Mouse (Mus musculus) myocyte (in vitro differentiated cells): ENCODE data around the gene Brd3. TPM values are rescaled to one million over a fixed set of nuclear protein-coding genes. Genes with fewer than 3 reads are reported as not detected.

Source experiments
- H3K27me3 ChIP-seq: one replicate; pipeline ENCODE4 v1.6.1; 2011; ENCODE audit not compliant: control insufficient read depth, insufficient read depth, insufficient read length
- H3K36me3 ChIP-seq: one replicate; pipeline ENCODE4 v1.6.1; 2011; ENCODE audit not compliant: control insufficient read depth, insufficient read depth
- H3K4me2 ChIP-seq: one replicate; pipeline ENCODE4 v1.6.1; 2011; ENCODE audit warnings: low read depth, control low read depth
- H3K4me3 ChIP-seq: one replicate; pipeline ENCODE4 v1.5.1; 2011; ENCODE audit warnings: mild to moderate bottlenecking, control low read depth, moderate library complexity
- H3K79me2 ChIP-seq: one replicate; pipeline ENCODE4 v1.6.1; 2011; ENCODE audit not compliant: control insufficient read depth, insufficient read depth
- H3ac ChIP-seq: one replicate; pipeline ENCODE4 v1.6.1; 2011; ENCODE audit not compliant: control insufficient read depth, insufficient read length
- CEBPB ChIP-seq: IDR thresholded peaks from 2 replicates; pipeline ENCODE4 v1.6.1; 2011; ENCODE audit warnings: mild to moderate bottlenecking, moderate library complexity; ENCODE audit not compliant: poor library complexity, insufficient read depth, severe bottlenecking
- E2F4 ChIP-seq: IDR thresholded peaks from one replicate; pipeline ENCODE4 v1.6.1; 2011; ENCODE audit warnings: mild to moderate bottlenecking, control low read depth, moderate library complexity; ENCODE audit not compliant: insufficient read depth
- MAX ChIP-seq: IDR thresholded peaks from one replicate; pipeline ENCODE4 v1.6.1; 2011; ENCODE audit warnings: low read depth, mild to moderate bottlenecking, control low read depth
- MYOD1 ChIP-seq, 3 experiments: IDR thresholded peaks; one replicate each; pipeline ENCODE4 v1.6.1; 2011; ENCODE audit warnings: control low read depth in 2 of 3, low read depth in 2 of 3, mild to moderate bottlenecking in 2 of 3, moderate library complexity in 1 of 3; ENCODE audit not compliant: insufficient read length in 2 of 3, control insufficient read depth in 1 of 3
- MYOG ChIP-seq, 3 experiments: IDR thresholded peaks; one replicate each; pipeline ENCODE4 v1.6.1; 2011; ENCODE audit warnings: control low read depth in 2 of 3, low read depth in 2 of 3, mild to moderate bottlenecking in 2 of 3; ENCODE audit not compliant: insufficient read length in 2 of 3, control insufficient read depth in 1 of 3, insufficient read depth in 1 of 3
- POLR2A ChIP-seq: IDR thresholded peaks from one replicate; pipeline ENCODE4 v1.6.1; 2011; ENCODE audit warnings: low read depth, mild to moderate bottlenecking, control low read depth, moderate library complexity; ENCODE audit not compliant: insufficient read length
- POLR2AphosphoS2 ChIP-seq: IDR thresholded peaks from one replicate; pipeline ENCODE4 v1.6.1; 2011; ENCODE audit warnings: low read depth, control low read depth; ENCODE audit not compliant: insufficient read length
- REST ChIP-seq: IDR thresholded peaks from one replicate; pipeline ENCODE4 v1.6.1; 2011; ENCODE audit warnings: mild to moderate bottlenecking, control low read depth, moderate library complexity; ENCODE audit not compliant: insufficient read depth, insufficient read length
- SRF ChIP-seq: IDR thresholded peaks from one replicate; pipeline ENCODE4 v1.6.1; 2011; ENCODE audit warnings: low read depth; ENCODE audit not compliant: control insufficient read depth, insufficient read length
- TCF12 ChIP-seq: IDR thresholded peaks from one replicate; pipeline ENCODE4 v1.6.1; 2011; ENCODE audit warnings: mild to moderate bottlenecking, control low read depth; ENCODE audit not compliant: poor library complexity, insufficient read depth, severe bottlenecking
- TCF3 ChIP-seq: IDR thresholded peaks from one replicate; pipeline ENCODE4 v1.6.1; 2011; ENCODE audit warnings: low read depth, control low read depth; ENCODE audit not compliant: insufficient read length
- USF1 ChIP-seq: IDR thresholded peaks from one replicate; pipeline ENCODE4 v1.6.1; 2011; ENCODE audit warnings: low read depth, mild to moderate bottlenecking, control low read depth, moderate library complexity
- polyA plus RNA-seq: library from polyadenylated mRNA; unstranded; fragments of >200 nt; fragmentation: generic; extraction: Trizol; gene quantifications from one replicate; pipeline ENCODE4 v1.2.1, GENCODE M21; 2012; ENCODE audit warnings: missing spikeins

Gene Brd3
- polyA plus RNA-seq, 1 experiment: 26.8 TPM

DNA sequence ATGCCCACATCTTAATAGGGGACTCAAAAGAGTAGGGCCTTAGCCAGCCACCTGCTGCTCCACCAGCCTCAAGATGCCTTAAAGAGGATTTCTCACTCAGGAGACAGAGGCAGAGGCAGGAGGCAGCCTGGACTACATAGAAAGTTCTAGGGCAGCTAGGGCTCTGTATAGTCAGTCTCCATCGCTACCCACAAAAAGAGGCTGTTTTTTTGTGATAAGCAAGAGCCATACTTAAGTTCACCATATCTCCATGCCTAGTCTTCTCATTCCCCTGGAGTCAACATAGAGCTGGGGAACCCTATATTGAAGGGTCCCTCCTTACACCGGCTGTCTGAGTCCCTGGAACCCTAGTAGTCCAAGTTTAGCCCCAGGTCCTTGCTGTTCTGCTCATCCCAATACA, 36.9 kb downstream of the Brd3 start:
- no peak overlapping the region for H3ac ChIP-seq
- H3K79me2 ChIP-seq: peaks cover 92% of the 10 kb centered on the region
- no peak overlapping the region for H3K4me3 ChIP-seq
- peaks cover 8% of the 10 kb centered on the region for H3K36me3 ChIP-seq
- no peaks in the 10 kb centered on the region for H3K27me3 ChIP-seq
- peak overlapping the region; percentile 43 for H3K4me2 ChIP-seq
- TF ChIP-seq MYOG (IDR thresholded peaks at IDR 0.05; ENCODE audit: control insufficient read depth in 1 of 3, insufficient read depth in 1 of 3, insufficient read length in 2 of 3, low read depth in 2 of 3): no peak
- no peak for TF ChIP-seq USF1
- TF ChIP-seq TCF3: no peak
- no peak for TF ChIP-seq MAX
- TF ChIP-seq MYOD1 (IDR thresholded peaks at IDR 0.05; ENCODE audit: control insufficient read depth in 1 of 3, insufficient read length in 2 of 3, low read depth in 2 of 3): no peak
- no peak for TF ChIP-seq POLR2AphosphoS2

DNA sequence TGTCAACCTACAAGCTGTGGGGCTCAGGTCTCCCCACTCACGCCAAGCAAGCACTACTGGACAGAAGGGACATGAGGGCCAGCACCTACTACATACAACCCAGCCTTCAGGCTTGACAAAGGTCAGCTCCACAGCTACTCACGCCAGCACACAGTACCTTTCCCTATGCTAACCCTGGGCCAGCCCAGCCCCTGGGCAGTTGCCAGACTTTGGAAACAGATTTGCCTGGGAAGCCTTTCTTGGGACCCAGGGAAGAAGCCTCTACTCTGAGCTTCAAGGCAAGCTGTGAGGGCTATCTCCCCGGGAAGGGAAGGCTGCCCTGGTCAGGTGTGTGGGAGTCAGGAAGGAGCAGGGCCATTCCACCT, 37.5 kb downstream of the Brd3 start:
- Histone ChIP-seq H3K36me3 (peaks cover 10% of the 10 kb centered on the region), H3ac (no peak overlapping the region), H3K27me3 (no peaks in the 10 kb centered on the region), H3K79me2 (peaks cover 96% of the 10 kb centered on the region), H3K4me3 (no peak overlapping the region), H3K4me2 (peak overlapping the region; percentile 31)
- TF ChIP-seq TCF3 (no peak), CEBPB (no peak), MYOG (IDR thresholded peaks at IDR 0.05; ENCODE audit: control insufficient read depth in 1 of 3, insufficient read depth in 1 of 3, insufficient read length in 2 of 3, low read depth in 2 of 3) (no peak), POLR2AphosphoS2 (no peak), REST (no peak), E2F4 (no peak)

DNA sequence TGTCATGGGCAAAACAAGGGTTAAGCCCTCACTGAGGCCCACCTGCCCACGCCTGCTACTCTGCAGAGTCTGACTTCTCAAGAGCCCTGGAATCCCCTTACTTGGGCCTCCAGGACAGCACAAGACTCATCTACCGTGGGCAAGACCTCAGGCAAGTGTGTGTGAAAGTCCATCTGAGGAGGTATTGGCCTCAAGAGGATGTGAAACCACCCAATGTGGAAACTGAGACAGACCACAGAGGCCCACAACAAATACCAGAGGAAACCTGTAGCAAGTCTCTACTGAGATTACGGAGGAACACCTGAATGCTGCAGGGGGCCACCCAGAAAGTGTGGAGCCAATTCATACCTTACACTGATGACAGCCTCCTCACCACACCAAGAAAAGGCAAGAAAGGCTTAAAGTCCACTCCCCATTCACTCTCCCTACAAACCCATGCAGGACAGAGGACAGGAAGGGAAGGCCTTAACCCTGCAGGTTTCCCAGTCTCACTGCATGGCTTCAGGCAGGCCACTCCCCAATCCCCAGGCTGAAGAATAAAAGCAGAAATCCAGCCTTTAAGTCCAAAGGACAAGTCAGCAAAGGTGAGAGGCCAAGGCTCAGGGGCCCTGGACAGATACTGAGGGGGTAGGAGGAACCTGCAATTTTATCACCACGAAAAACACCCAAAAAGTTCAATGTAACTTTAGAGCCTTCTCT, 38.0 kb downstream of the Brd3 start:
- no peaks in the 10 kb centered on the region for H3K27me3 ChIP-seq
- no peak overlapping the region for H3ac ChIP-seq
- peaks cover 10% of the 10 kb centered on the region for H3K36me3 ChIP-seq
- H3K79me2 ChIP-seq: peaks cover 96% of the 10 kb centered on the region
- no peak overlapping the region for H3K4me3 ChIP-seq
- H3K4me2 ChIP-seq: no peak overlapping the region
- TF ChIP-seq TCF3: no peak
- no peak for TF ChIP-seq POLR2A
- TF ChIP-seq CEBPB: no peak
- TF ChIP-seq MAX: no peak

DNA sequence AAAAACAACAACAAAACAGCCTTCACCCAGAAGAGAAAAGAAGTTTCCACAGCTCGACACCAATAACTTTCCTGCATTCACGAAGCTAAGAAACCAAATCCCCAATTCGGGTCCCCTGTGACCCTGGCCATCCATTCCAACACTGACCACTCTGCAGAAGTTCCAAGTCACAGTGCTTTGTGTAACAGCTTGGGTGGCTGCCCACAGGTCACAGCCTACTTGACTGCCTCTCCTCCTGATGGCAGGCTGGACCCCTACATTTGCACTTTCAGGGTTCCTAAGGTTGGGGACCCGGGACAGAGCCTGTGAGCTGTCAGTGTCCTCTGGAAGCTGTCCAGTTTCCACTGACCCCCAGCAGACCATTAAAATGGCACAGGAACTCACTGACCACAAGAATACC, 44.6 kb downstream of the Brd3 start:
- H3K36me3 ChIP-seq: peaks cover 17% of the 10 kb centered on the region
- H3K27me3 ChIP-seq: no peaks in the 10 kb centered on the region
- TF ChIP-seq CEBPB (no peak), MYOG (IDR thresholded peaks at IDR 0.05; ENCODE audit: control insufficient read depth in 1 of 3, insufficient read depth in 1 of 3, insufficient read length in 2 of 3, low read depth in 2 of 3) (no peak), REST (no peak), POLR2AphosphoS2 (no peak), E2F4 (no peak), MAX (no peak), TCF12 (no peak), POLR2A (no peak), USF1 (no peak), SRF (no peak), TCF3 (no peak), MYOD1 (IDR thresholded peaks at IDR 0.05; ENCODE audit: control insufficient read depth in 1 of 3, insufficient read length in 2 of 3, low read depth in 2 of 3) (no peak)
- peaks cover 37% of the 10 kb centered on the region for H3K79me2 ChIP-seq
- no peak overlapping the region for H3ac ChIP-seq
- no peak overlapping the region for H3K4me3 ChIP-seq
- no peak overlapping the region for H3K4me2 ChIP-seq

- H3K4me3 ChIP-seq: no peak overlapping the region
- no peak overlapping the region for H3K4me2 ChIP-seq
- no peaks in the 10 kb centered on the region for H3K27me3 ChIP-seq
- H3K79me2 ChIP-seq: peaks cover 32% of the 10 kb centered on the region
- H3K36me3 ChIP-seq: peaks cover 17% of the 10 kb centered on the region
- TF ChIP-seq MAX (no peak), MYOD1 (IDR thresholded peaks at IDR 0.05; ENCODE audit: control insufficient read depth in 1 of 3, insufficient read length in 2 of 3, low read depth in 2 of 3) (no peak), TCF12 (no peak)
- H3ac ChIP-seq: no peak overlapping the region
Measured at GRCm38 (mm10) chr2:27461881-27462660, 45.4 kb downstream of the Brd3 start.
